1 mouse cellular context compared by ENCODE assay signal in genomic region chr10:79594111-79594510, GRCm38 (mm10).
TF ChIP-seq lines count a peak whose summit lies in the region.

No protein-coding gene starts in this region.

TF ChIP-seq in MEL, 35 proteins besides CTCF, POLR2A, EP300 and RAD21:
- TF ChIP-seq ETS1 (IDR thresholded peaks at IDR 0.05; ENCODE audit: low read depth, low read length) = peak; percentile 89
- peak; percentile 60; the same call in 1 of the 2 replicates for TF ChIP-seq RCOR1 (IDR thresholded peaks at IDR 0.05; ENCODE audit: low read depth, low read length)
- peak; percentile 82 for TF ChIP-seq GATA1 (IDR thresholded peaks at IDR 0.05; ENCODE audit: low read depth, low read length)
- TF ChIP-seq MAX (IDR thresholded peaks at IDR 0.05; ENCODE audit: low read length) = no peak
- no peak for TF ChIP-seq NRF1 (IDR thresholded peaks at IDR 0.05; ENCODE audit: insufficient read depth, low read depth, low read length, poor library complexity, severe bottlenecking)
- TF ChIP-seq SIN3A (IDR thresholded peaks at IDR 0.05; ENCODE audit: low read length) = 0 out of 2 replicates have a peak, but pooled peaks have one; percentile 38
